Mouse (Mus musculus) kidney, postnatal 0 days (tissue): ENCODE data around the gene Il1r2. TPM values are rescaled to one million over a fixed set of nuclear protein-coding genes. Genes with fewer than 3 reads are reported as not detected.

Source experiments
- ATAC-seq: fragments of 200-750 bp; cut with Nextera tagmentation; replicated peaks from 2 replicates; pipeline ENCODE4 v1.8.0; 2017; ENCODE audit warnings: low read depth, moderate number of reproducible peaks, moderate TSS enrichment, moderate library complexity; ENCODE audit not compliant: low FRiP score
- DNase-seq: peaks from one replicate; pipeline ENCODE4 v3.0.0-alpha.2; 2016; ENCODE audit warnings: low spot score
- H3K27ac ChIP-seq: fragments of 300-500 bp; sonication (generic); 2 replicates; pipeline ENCODE4 v1.5.1; 2014; ENCODE audit warnings: mild to moderate bottlenecking
- H3K27me3 ChIP-seq: fragments of 300-500 bp; sonication (generic); 2 replicates; pipeline ENCODE4 v1.6.1; 2014; ENCODE audit warnings: low read length, mixed read lengths; ENCODE audit not compliant: insufficient read depth
- H3K36me3 ChIP-seq: fragments of 300-500 bp; sonication (generic); 2 replicates; pipeline ENCODE4 v1.6.1; 2014; ENCODE audit warnings: low read length, mixed read lengths; ENCODE audit not compliant: insufficient read depth
- H3K4me1 ChIP-seq: fragments of 300-500 bp; sonication (generic); replicated peaks from 2 replicates; pipeline ENCODE4 v1.6.1; 2014; ENCODE audit warnings: antibody characterized with exemption, low read length, mixed read lengths; ENCODE audit not compliant: insufficient read depth
- H3K4me2 ChIP-seq: fragments of 300-500 bp; sonication (generic); 2 replicates; pipeline ENCODE4 v1.6.1; 2014; ENCODE audit warnings: mild to moderate bottlenecking, low read length, moderate library complexity, mixed read lengths
- H3K4me3 ChIP-seq: fragments of 300-500 bp; sonication (generic); replicated peaks from 2 replicates; pipeline ENCODE4 v1.5.1; 2014; ENCODE audit warnings: low read depth, low read length
- H3K9ac ChIP-seq: fragments of 300-500 bp; sonication (generic); 2 replicates; pipeline ENCODE4 v1.6.1; 2014; ENCODE audit warnings: low read depth, low read length
- H3K9me3 ChIP-seq: fragments of 300-500 bp; sonication (generic); replicated peaks from 2 replicates; pipeline ENCODE4 v1.6.1; 2016; ENCODE audit warnings: low read length, inconsistent platforms, mixed read lengths
- CTCF ChIP-seq: IDR thresholded peaks from 2 replicates; pipeline ENCODE4 v1.5.1; 2016; ENCODE audit warnings: antibody characterized with exemption, low read depth, mild to moderate bottlenecking, moderate library complexity
- WGBS: fragments of 180-500 bp; shearing (Covaris S2); extraction: QIAGEN DNeasy Blood & Tissue Kit; methylation state at CpG from one replicate; pipeline ENCODE4 v1.1.7; 2014; 5-methylcytosine and 5-hydroxymethylcytosine counted together
- polyA plus RNA-seq: library from polyadenylated mRNA; unstranded; fragments of >200 nt; fragmentation: Nextera tagmentation; extraction: Ambion mirVana; gene quantifications from 2 replicates; pipeline ENCODE4 v1.2.1, GENCODE M21; 2015

Gene Il1r2
- polyA plus RNA-seq, 1 experiment from 2014 or later: 0.99 TPM

DNA sequence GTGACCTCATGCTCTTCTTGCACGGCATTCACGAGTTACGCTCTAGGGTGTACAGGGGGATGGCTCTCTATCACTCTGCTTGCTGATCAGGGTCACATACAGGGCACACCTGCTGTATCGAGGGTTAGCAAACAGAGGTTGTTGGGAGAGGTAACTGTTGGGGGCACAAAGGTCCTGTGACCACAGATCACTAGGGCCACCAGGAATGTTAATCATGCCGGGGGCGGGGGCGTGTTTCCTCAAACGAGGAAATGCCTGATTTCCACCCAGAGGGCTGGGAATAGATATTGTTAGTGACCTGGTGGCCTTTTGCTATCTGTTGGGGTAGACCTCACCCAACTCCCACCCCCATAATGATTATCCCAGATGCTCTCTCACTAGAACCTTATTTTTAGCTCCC lies 93.7 kb downstream of the Il1r2 start:
- WGBS: 65% methylated on average over 8 of the region's 8 CpGs
- no peak for DNase-seq
- no peak for ATAC-seq
- no peak for TF ChIP-seq CTCF
- Histone ChIP-seq H3K27me3 (no peaks in the 10 kb centered on the region), H3K9me3 (no peaks in the 10 kb centered on the region), H3K27ac (no peak overlapping the region), H3K4me1 (no peaks in the 10 kb centered on the region), H3K36me3 (no peaks in the 10 kb centered on the region), H3K4me3 (no peak overlapping the region), H3K9ac (no peak overlapping the region), H3K4me2 (no peak overlapping the region)

DNA sequence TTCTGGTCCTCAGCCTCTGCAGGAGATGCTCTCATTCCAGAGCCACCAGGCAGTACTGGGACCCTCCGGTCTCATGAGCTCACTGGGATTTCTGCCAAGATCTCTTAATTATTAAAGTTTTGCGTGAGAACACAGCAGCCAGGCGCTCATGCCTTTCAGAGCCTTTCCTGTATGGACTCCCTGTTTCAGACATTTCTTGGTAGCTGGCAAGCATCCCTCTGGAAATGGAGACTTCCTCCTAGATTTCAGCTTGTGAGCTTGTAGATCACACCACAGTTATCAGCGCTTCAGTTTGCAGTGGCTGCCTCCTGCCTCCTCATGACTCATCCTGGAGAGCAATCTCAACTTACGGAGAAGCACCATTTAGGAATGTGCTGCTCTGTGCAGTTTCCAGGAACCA lies 98.0 kb downstream of the Il1r2 start:
- Histone ChIP-seq H3K27me3 (no peaks in the 10 kb centered on the region), H3K4me2 (no peak overlapping the region), H3K36me3 (no peaks in the 10 kb centered on the region), H3K9me3 (no peaks in the 10 kb centered on the region), H3K4me3 (no peak overlapping the region), H3K4me1 (no peaks in the 10 kb centered on the region), H3K9ac (no peak overlapping the region), H3K27ac (no peak overlapping the region)
- DNase-seq: peak; percentile 55
- no peak for ATAC-seq
- no peak for TF ChIP-seq CTCF
- WGBS: 42% methylated on average over 5 of the region's 5 CpGs

DNA sequence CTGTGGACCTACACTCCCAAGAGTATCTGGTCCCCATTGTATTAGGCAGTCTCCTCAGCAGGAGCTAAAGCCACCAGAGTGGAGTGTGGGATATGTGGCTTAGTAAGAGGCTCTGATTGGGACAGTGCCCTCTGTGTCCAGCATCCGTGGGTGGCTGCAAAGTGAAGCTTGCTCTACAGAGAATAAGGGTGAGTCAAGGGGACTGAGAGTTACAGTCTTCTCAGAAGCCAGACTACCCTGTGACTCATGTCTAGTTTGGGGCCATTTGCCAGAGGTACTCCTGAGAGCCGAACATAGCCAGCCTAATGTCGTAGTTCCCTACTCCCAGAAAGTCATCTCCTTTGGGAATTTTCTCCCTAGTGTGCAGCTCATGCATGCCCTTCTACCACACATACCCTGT lies 100.3 kb downstream of the Il1r2 start:
- no peak for ATAC-seq
- H3K27ac ChIP-seq: no peak overlapping the region
- no peaks in the 10 kb centered on the region for H3K9me3 ChIP-seq
- no peak for TF ChIP-seq CTCF
- no peak overlapping the region for H3K4me2 ChIP-seq
- H3K4me1 ChIP-seq: peaks cover 3% of the 10 kb centered on the region; the same call in 1 of the 2 replicates
- no peak for DNase-seq
- 73% methylated on average over 3 of the region's 3 CpGs for WGBS
- H3K27me3 ChIP-seq: no peaks in the 10 kb centered on the region
- H3K4me3 ChIP-seq: no peak overlapping the region
- no peak overlapping the region for H3K9ac ChIP-seq
- H3K36me3 ChIP-seq: no peaks in the 10 kb centered on the region

Other genes starting within 250 kb of the Il1r2 start
- 14.4 and 16.2 TPM in 2 replicates for gene Map4k4, start 173.2 kb upstream of the Il1r2 start, polyA plus RNA-seq
- gene Il1r1, start 151.0 kb downstream of the Il1r2 start, polyA plus RNA-seq: 5.6 and 6.1 TPM in 2 replicates